Comparison of ENCODE assay signal across 10 mouse cellular contexts in genomic region chr2:24386158-24386963, GRCm38 (mm10). TPM values are rescaled to one million over a fixed set of nuclear protein-coding genes. Genes with fewer than 3 reads are reported as not detected.
DNase-seq lines count a peak whose midpoint lies in the region; ATAC-seq and TF ChIP-seq lines count a peak whose summit lies in the region.
"Had no signal": no experiment of that assay in that cellular context is flagged by ENCODE, and none has a peak within 500 bp of the region (broad histone marks: within the 10 kb centered on the region; RNA-seq: fewer than 3 reads in every experiment).

No protein-coding gene starts in this region.

- TF ChIP-seq CTCF in heart, postnatal 0 days (IDR thresholded peaks at IDR 0.05; ENCODE audit: low read depth), result no peak

- no peak overlapping the region for H3K27ac ChIP-seq in heart, embryonic 13.5 days (replicated peaks)
- H3K27ac ChIP-seq in heart, postnatal 0 days (ENCODE audit: low read depth), result peak overlapping the region; percentile 20; the same call in 1 of the 2 replicates
- H3K27ac ChIP-seq in macrophage, result peak overlapping the region; percentile 92
- H3K27ac ChIP-seq in hindbrain, embryonic 12.5 days, result no peak overlapping the region
- H3K27ac ChIP-seq: limb, embryonic 12.5 days had no signal

- no peaks in the 10 kb centered on the region for H3K27me3 ChIP-seq in heart, embryonic 13.5 days (replicated peaks)
- no peaks in the 10 kb centered on the region for H3K27me3 ChIP-seq in heart, postnatal 0 days (ENCODE audit: control insufficient read depth, insufficient read depth, low read length)
- no peaks in the 10 kb centered on the region for H3K27me3 ChIP-seq in hindbrain, embryonic 12.5 days
- H3K27me3 ChIP-seq: limb, embryonic 12.5 days had no signal

- H3K4me1 ChIP-seq in heart, embryonic 13.5 days, result no peaks in the 10 kb centered on the region
- H3K4me1 ChIP-seq in heart, postnatal 0 days (ENCODE audit: control insufficient read depth, insufficient read depth), result no peaks in the 10 kb centered on the region
- no peaks in the 10 kb centered on the region for H3K4me1 ChIP-seq in hindbrain, embryonic 12.5 days

- TF ChIP-seq EP300 in heart, postnatal 0 days (IDR thresholded peaks at IDR 0.05; ENCODE audit: low read depth), result no peak

- no peak overlapping the region for H3K4me2 ChIP-seq in heart, embryonic 13.5 days
- H3K4me2 ChIP-seq in heart, postnatal 0 days (ENCODE audit: low read depth, low read length), result peak overlapping the region; percentile 25; the same call in 1 of the 2 replicates
- no peak overlapping the region for H3K4me2 ChIP-seq in hindbrain, embryonic 12.5 days (replicated peaks)
- H3K4me2 ChIP-seq: limb, embryonic 12.5 days had no signal

- peaks cover 60% of the 10 kb centered on the region for H3K79me2 ChIP-seq in macrophage (ENCODE audit: inconsistent target)

- no peak for ATAC-seq in heart, embryonic 13.5 days (ENCODE audit: extremely low read depth, insufficient number of reproducible peaks, low FRiP score, low TSS enrichment)
- no peak for ATAC-seq in heart, postnatal 0 days (ENCODE audit: insufficient read depth, low read depth)
- no peak for ATAC-seq in hindbrain, embryonic 12.5 days (ENCODE audit: low FRiP score)

- no peak overlapping the region for H3K9ac ChIP-seq in heart, embryonic 13.5 days
- no peak overlapping the region; the same call in 1 of the 2 replicates for H3K9ac ChIP-seq in heart, postnatal 0 days (replicated peaks; ENCODE audit: low read depth, low read length)
- no peak overlapping the region for H3K9ac ChIP-seq in hindbrain, embryonic 12.5 days
- H3K9ac ChIP-seq: limb, embryonic 12.5 days had no signal

- H3K36me3 ChIP-seq in heart, embryonic 13.5 days, result no peaks in the 10 kb centered on the region
- no peaks in the 10 kb centered on the region for H3K36me3 ChIP-seq in heart, postnatal 0 days (replicated peaks; ENCODE audit: control insufficient read depth, insufficient read depth, low read length)
- peaks cover 5% of the 10 kb centered on the region; the same call in 1 of the 2 replicates for H3K36me3 ChIP-seq in macrophage (ENCODE audit: inconsistent target)
- no peaks in the 10 kb centered on the region for H3K36me3 ChIP-seq in hindbrain, embryonic 12.5 days
- H3K36me3 ChIP-seq: limb, embryonic 12.5 days had no signal

- WGBS in heart, embryonic 13.5 days, result 72% methylated on average over 21 of the region's 21 CpGs
- 75% methylated on average over 21 of the region's 21 CpGs for WGBS in heart, postnatal 0 days
- 3% methylated on average over 21 of the region's 21 CpGs for WGBS in macrophage (ENCODE audit: missing documents)
- 90% methylated on average over 21 of the region's 21 CpGs for WGBS in hindbrain, embryonic 12.5 days

- no peak for DNase-seq in heart, postnatal 4 days
- DNase-seq in heart, postnatal 0 days (ENCODE audit: low spot score), result no peak
- DNase-seq in thymus, postnatal 0 days (ENCODE audit: low spot score), result peak; percentile 94
- DNase-seq in cerebellum, postnatal 10 days, result no peak
- no peak for DNase-seq in urinary bladder, postnatal 14 days (ENCODE audit: low spot score)

- H3K9me3 ChIP-seq in heart, embryonic 13.5 days, result no peaks in the 10 kb centered on the region
- no peaks in the 10 kb centered on the region for H3K9me3 ChIP-seq in heart, postnatal 0 days (replicated peaks; ENCODE audit: control insufficient read depth, low read length)
- H3K9me3 ChIP-seq in hindbrain, embryonic 12.5 days (replicated peaks), result no peaks in the 10 kb centered on the region
- H3K9me3 ChIP-seq: limb, embryonic 12.5 days had no signal

- H3K4me3 ChIP-seq in heart, embryonic 13.5 days, result peak overlapping the region; percentile 9; the same call in 1 of the 2 replicates
- H3K4me3 ChIP-seq in heart, postnatal 0 days (ENCODE audit: low read depth, low read length), result peak overlapping the region; percentile 22; the same call in 1 of the 2 replicates
- peak overlapping the region; percentile 90 for H3K4me3 ChIP-seq in macrophage (ENCODE audit: inconsistent target)
- no peak overlapping the region for H3K4me3 ChIP-seq in hindbrain, embryonic 12.5 days
- H3K4me3 ChIP-seq: limb, embryonic 12.5 days had no signal

RNA-seq across cellular contexts. Expression of gene Psd4, which starts 19.0 kb away (rescaled TPM):
- 0.96 and 1.1 TPM in 2 replicates for polyA plus RNA-seq in heart, embryonic 13.5 days (2015; fragmentation: Nextera tagmentation; extraction: Ambion mirVana)
- total RNA-seq in heart, postnatal 4 days (2021), result 1 to 10 TPM; 1.2 to 2.3 TPM
- total RNA-seq in heart, postnatal 0 days (2014; rRNA removed; ENCODE audit: low replicate concordance), result 0.99 and 1.2 TPM in 2 replicates
- polyA plus RNA-seq in heart, postnatal 0 days (2015; fragmentation: Nextera tagmentation; extraction: Ambion mirVana), result 0.68 and 0.77 TPM in 2 replicates
- 100 to 1,000 TPM in 16 of 26 experiments, 10 to 100 TPM in 10; 40.5 to 257 (median 105) TPM for total RNA-seq in macrophage (2018; cell fraction: chromatin; rRNA removed)
- 10 to 100 TPM; 28.6 to 69.4 (median 43.0) TPM for total RNA-seq in macrophage (2018; cell fraction: cytosol; rRNA removed)
- total RNA-seq in macrophage (2018; cell fraction: nucleus; rRNA removed), result 100 to 1,000 TPM in 4 of 26 experiments, 10 to 100 TPM in 22; 42.6 to 255 (median 84.4) TPM
- 26.6 to 56.4 TPM (median 37.3 TPM) in 3 replicates for polyA plus RNA-seq in macrophage (2018)
- 39.5 and 42.1 TPM in 2 replicates for polyA plus RNA-seq in thymus, postnatal 0 days (2015; fragmentation: Nextera tagmentation; extraction: Ambion mirVana)
- polyA plus RNA-seq in hindbrain, embryonic 12.5 days (2016; fragmentation: Nextera tagmentation; extraction: Ambion mirVana), result 1.7 and 2.0 TPM in 2 replicates

RNA-seq across cellular contexts. Expression of gene Il1rn, which starts 49.7 kb away (rescaled TPM):
- 0.47 and 0.62 TPM in 2 replicates for polyA plus RNA-seq in heart, embryonic 13.5 days (2015; fragmentation: Nextera tagmentation; extraction: Ambion mirVana)
- under 1 TPM in 1 of 2 experiments, not detected in 1; 0.14 TPM for total RNA-seq in heart, postnatal 4 days (2021)
- 0.08 and 0.46 TPM in 2 replicates for total RNA-seq in heart, postnatal 0 days (2014; rRNA removed; ENCODE audit: low replicate concordance)
- polyA plus RNA-seq in heart, postnatal 0 days (2015; fragmentation: Nextera tagmentation; extraction: Ambion mirVana), result 0.19 and 0.51 TPM in 2 replicates
- 100 to 1,000 TPM in 9 of 26 experiments, 10 to 100 TPM in 14, 1 to 10 TPM in 3; 5.6 to 659 (median 57.4) TPM for total RNA-seq in macrophage (2018; cell fraction: chromatin; rRNA removed)
- total RNA-seq in macrophage (2018; cell fraction: cytosol; rRNA removed), result 100 to 1,000 TPM in 19 of 26 experiments, 10 to 100 TPM in 7; 51.6 to 924 (median 156) TPM
- 1,000 to 10,000 TPM in 1 of 26 experiments, 100 to 1,000 TPM in 16, 10 to 100 TPM in 9; 32.4 to 1,355 (median 151) TPM for total RNA-seq in macrophage (2018; cell fraction: nucleus; rRNA removed)
- polyA plus RNA-seq in macrophage (2018), result 61.2 to 130 TPM (median 113 TPM) in 3 replicates
- polyA plus RNA-seq in thymus, postnatal 0 days (2015; fragmentation: Nextera tagmentation; extraction: Ambion mirVana), result 3.9 TPM in 2 replicates
- 0.31 TPM in 1 of 2 replicates, not detected in the other for polyA plus RNA-seq in hindbrain, embryonic 12.5 days (2016; fragmentation: Nextera tagmentation; extraction: Ambion mirVana)
- polyA plus RNA-seq: embryonic facial prominence, embryonic 11.5 days had no signal

Comparison
In these comparisons a context has a peak if more than half of its experiments do, and no peak if none do; other contexts are left out.
1. H3K27ac ChIP-seq: peak in heart, postnatal 0 days (single experiment) and macrophage (single experiment); none in heart, embryonic 13.5 days (single experiment) and hindbrain, embryonic 12.5 days (single experiment).
2. RNA of gene Il1rn, which starts 49.7 kb away (polyA plus RNA-seq): 61.2 to 130 TPM in macrophage; 3.9 TPM in thymus, postnatal 0 days, 0.47 to 0.62 TPM in heart, embryonic 13.5 days, 0.19 to 0.51 TPM in heart, postnatal 0 days and 0.31 TPM in hindbrain, embryonic 12.5 days; every median in the first group is over 10 times any median in the second.